Mouse (Mus musculus) urinary bladder, adult 2 months (tissue): ENCODE results near the gene Pigs. TPM values are rescaled to one million over a fixed set of nuclear protein-coding genes. Genes with fewer than 3 reads are reported as not detected.

ENCODE experiments used
- DNase-seq: peaks from one replicate; pipeline ENCODE4 v3.0.0; 2022; ENCODE audit warnings: low spot score
- polyA plus RNA-seq: library from polyadenylated mRNA; depleted of rRNA; stranded (reverse); fragments of >200 nt; gene quantifications from 2 replicates; pipeline ENCODE4 v1.2.3, GENCODE M21; 2012; rRNA removed

Pigs gene
- polyA plus RNA-seq = 44.2 and 44.9 TPM in 2 replicates

DNA sequence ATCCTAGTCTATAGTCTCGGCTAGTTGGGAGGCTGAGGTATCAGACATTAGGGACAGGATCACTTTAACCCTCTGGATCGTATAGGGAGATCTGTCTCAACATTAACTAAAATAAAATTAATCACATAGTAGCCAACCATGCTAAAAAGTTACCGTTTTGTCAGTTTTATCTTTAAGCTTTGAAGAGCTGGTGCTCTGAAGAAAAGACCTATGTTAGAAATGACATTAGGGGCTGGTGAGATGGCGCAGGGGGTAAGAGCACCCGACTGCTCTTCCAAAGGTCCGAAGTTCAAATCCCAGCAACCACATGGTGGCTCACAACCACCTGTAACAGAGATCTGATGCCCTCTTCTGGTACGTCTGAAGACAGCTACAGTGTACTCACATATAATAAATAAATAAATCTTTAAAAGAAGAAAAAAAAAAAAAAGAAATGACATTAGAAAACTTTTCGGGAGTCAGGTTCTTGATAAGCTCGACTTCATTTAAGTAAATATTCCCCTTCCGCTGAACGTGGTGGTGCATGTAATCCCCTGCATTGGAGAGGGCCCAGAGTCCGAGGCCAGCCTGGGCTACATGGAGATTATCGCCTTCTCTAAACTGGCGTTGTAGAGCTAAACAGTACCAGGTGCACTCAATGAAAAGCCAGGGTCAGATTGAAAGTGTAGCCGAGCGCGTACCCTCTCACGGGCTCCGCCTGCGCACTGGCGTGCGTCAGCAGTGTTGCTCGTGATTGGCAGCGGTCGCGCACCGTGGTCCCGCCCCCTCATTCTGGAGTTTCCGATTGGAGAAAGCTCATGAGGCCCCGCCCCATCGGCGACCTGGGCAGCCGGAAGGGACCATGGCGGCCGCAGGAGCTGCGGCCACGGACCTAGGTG, at the start of gene Pigs:
Pigs (plus strand) TSS at position 782 of the 878 bp plus-strand sequence.
- peak; percentile 84 for DNase-seq

DNA sequence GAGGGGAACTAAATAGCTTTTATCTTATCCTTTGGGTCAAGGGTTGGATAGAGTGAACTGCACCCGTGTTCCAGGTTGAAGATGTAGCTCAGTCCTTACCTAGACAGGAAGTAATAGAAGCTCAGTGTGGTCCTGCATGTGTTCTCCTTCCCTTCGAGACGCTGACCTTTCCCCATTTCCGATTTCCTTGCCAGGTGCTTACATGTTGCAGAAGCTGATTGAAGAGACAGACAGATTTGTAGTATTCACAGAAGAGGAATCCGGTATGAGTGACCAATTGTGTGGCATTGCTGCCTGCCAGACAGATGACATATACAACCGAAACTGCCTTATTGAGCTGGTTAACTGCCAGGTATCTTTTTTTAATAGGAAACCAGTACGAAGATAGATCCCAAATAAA, 49.4 kb upstream of the Pigs start:
- DNase-seq = no peak

DNA sequence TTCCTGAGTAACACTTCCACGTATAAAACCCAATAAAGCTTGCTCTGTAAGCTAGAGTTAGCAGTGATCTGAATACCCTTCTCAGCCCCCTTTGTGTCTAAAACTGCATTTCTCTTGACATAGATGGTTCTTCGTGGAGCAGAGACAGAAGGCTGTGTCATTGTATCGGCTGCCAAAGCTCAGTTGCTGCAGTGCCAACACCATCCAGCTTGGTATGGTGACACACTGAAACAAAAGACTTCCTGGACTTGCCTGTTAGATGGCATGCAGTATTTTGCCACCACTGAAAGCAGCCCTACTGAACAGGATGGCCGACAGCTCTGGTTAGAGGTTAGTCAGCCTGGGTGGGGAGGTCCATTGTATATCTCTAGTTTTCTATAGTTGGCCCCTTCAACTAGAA, 48.6 kb upstream of the Pigs start:
- no peak for DNase-seq

GRCm38 (mm10) chr11:78289146-78289763, 39.0 kb upstream of the Pigs start:
- no peak for DNase-seq

- no peak for DNase-seq
Measured at GRCm38 (mm10) chr11:78290654-78291053, 37.6 kb upstream of the Pigs start, which contains the start of gene BC030499. Gene BC030499, plus strand, starts transcription at chr11:78290841.

DNA sequence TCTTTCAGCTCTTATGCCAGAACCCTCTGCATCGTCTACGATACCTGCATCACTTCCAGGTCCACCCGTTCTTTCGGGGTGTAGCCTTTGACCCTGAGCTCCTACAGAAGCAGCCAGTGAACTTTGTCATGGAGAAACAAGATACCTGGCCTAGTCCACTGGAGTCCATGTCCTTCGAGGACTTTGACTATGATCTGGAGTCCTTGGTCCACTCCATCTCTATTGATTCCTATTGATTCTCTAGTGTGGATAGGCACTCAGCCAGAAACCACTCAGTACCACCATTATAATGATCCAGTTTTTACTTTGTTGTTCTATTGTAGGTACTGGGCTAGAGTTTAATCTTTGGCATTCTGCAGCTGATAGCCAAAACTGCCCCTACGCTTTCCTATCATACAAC, 33.6 kb upstream of the Pigs start:
- no peak for DNase-seq

- DNase-seq = no peak
Measured at GRCm38 (mm10) chr11:78300917-78301316, 27.3 kb upstream of the Pigs start.

DNA sequence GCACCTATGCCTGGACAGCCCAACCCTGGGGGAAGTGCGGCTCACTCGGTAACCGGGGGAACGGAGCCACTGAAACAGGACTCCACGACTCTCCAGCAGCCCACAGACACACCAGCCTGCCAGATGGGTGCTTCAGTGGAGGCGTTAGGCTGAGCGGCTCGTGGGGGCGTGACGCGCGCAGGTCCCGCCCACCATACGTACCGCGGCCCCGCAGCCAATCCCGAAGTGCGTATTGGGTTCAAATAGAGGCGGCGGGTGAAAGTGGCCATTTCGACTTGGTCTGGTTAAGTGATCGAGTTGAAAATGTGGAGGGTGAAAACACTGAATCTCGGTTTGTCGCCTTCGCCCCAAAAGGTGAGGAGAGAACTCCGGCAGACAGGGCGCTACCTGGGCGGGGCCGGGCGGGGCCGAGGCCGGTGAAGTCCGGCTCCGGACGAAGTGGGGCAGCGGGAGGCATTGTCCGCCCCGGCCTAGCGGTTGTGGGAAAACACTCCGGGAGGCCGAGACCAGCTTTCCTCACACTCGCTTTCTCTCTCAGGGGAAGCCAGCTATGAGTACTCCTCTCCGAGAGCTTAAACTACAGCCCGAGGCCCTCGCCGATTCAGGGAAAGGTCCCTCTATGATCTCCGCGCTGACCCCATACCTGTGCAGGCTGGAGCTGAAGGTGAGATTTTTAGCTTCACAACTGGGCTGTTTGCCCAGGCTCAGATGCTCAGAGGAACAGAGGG, 26.7 kb upstream of the Pigs start, which contains the start of gene Spag5:
Spag5 (plus strand) TSS at position 173 of the 728 bp plus-strand sequence.
- DNase-seq = peak; percentile 69

GRCm38 (mm10) chr11:78305272-78305671, 22.9 kb upstream of the Pigs start:
- no peak for DNase-seq

GRCm38 (mm10) chr11:78310861-78311511, 17.2 kb upstream of the Pigs start:
- DNase-seq = no peak

DNA sequence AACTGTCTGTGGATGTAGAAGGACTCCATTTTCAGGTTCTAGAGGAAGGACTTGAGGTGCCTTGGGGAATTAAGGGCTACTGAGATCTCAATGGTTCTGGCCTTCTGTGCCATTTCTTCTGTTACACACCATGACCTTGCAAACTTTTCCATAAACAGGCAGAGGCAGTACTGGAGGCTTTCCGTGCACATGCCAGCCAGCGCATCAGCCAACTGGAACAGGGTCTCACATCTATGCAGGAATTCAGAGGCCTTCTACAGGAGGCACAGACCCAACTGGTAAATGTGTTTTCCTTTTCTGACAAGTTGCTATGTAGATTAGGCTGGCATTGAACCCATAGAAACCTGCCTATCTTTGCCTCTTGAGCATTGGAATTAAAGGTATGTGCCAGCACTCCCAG, 14.6 kb upstream of the Pigs start:
- no peak for DNase-seq

DNA sequence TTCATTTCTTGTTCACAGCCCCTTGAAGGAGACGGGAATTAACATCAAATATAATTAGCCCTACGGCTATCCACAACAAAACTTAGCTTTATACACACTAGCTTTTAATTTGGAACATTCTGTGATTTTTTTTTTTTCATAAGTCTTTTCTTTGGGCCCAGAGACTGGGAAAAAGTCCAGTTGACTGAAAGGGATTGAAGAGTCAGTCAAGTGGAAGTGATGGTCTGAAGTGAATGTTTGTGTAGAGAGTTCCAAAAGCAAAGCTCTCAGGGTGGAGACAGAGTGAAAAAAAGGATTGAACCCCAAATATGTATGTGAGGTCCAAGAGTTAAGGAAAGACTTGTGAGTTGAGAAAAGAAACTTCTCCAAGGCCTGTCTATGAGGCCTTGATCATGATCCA, 9.8 kb upstream of the Pigs start:
- DNase-seq = no peak

GRCm38 (mm10) chr11:78322076-78322831, 6.0 kb upstream of the Pigs start:
- no peak for DNase-seq

GRCm38 (mm10) chr11:78322860-78323259, 5.4 kb upstream of the Pigs start, which contains the start of gene Aldoc:
Gene Aldoc, plus strand, starts transcription at chr11:78322968.
- no peak for DNase-seq

- no peak for DNase-seq
Measured at GRCm38 (mm10) chr11:78324000-78324785, 4.0 kb upstream of the Pigs start.

- no peak for DNase-seq
Measured at GRCm38 (mm10) chr11:78324965-78325364, 3.2 kb upstream of the Pigs start.

GRCm38 (mm10) chr11:78327215-78327614, 1.0 kb upstream of the Pigs start:
- DNase-seq = no peak

- DNase-seq = no peak
Measured at GRCm38 (mm10) chr11:78328512-78329056, 369 bp downstream of the Pigs start.

DNA sequence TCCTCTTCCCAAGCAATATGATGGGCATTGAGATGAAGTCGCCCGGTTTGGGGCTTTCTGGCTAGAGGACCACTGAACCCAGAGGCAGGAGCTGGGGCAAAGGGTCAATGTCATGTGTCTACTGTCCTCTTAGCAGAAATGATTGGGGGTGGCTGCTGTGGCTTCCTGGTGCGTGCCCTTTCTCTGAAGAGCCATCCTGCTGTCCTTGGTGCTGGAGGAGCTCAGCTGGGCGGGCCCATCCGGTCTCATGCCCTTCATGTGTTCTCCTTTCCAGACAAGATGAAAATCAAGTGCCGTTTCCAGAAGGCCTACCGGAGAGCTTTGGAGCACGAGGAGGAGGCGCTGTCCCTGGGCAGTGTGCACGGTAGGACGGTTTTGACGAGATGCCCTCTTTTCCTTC, 4.5 kb downstream of the Pigs start:
- no peak for DNase-seq

GRCm38 (mm10) chr11:78333992-78334391, 5.8 kb downstream of the Pigs start:
- DNase-seq = no peak
